Mouse (Mus musculus): ENCODE measurements around the gene Tll2.

The Tll2 gene

DNA sequence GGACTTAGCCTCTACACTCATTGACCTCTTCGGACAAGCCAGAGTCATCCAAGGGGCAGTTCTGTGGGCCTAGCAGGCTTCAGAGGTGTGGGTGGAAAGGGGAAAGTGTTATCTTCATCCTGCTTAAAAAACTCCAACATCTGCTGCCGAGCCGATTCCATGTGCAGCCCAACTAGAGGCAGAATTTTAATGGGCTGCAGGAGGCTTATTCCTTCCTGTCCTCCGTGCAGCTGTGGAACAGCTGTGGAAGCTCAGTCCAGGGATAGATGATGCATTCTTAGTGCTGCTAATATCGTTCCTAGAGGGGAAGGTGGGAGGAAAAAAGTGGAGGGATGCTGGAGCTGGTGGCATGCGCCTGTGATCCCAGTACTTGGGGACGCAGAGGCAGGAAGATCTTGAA, 52.0 kb downstream of the Tll2 start:
- no peak for DNase-seq

DNA sequence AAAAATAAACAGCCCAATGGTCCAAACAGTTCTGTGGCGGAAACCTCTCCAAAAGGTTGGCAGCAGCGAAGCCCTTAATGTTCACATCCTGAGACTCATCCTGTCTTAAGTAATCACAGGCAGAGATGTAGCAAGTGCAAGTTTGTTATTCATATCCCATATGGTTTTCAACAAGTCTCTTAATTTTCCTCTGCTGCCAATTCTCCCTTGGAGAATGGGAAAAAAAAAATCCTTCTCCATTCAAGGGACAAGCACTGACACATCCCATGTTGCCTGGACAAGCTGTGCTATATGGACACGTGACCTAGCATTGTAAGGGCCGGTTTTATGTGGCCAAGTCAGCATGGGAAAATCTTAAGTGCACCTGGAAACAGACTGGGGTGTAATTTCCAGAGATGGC, 54.2 kb downstream of the Tll2 start:
- no peak for DNase-seq

DNA sequence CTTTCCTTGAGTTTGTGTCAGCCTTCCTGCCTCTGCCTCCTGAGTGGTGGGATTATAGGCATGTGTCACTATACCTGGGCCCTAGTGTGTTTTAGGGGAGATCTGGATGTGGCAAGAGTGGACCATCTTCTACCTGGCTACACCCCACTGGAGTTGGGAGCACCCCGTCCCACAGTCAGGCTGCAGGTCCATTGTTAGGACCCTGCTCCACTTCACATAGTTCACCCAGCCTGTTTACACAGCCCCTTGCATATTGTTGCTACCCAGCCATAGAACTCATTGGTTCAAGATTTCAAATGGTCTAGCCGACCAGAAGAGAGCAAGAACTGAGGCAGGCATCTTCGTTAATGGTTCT, 54.6 kb downstream of the Tll2 start:
- DNase-seq, result no peak

DNA sequence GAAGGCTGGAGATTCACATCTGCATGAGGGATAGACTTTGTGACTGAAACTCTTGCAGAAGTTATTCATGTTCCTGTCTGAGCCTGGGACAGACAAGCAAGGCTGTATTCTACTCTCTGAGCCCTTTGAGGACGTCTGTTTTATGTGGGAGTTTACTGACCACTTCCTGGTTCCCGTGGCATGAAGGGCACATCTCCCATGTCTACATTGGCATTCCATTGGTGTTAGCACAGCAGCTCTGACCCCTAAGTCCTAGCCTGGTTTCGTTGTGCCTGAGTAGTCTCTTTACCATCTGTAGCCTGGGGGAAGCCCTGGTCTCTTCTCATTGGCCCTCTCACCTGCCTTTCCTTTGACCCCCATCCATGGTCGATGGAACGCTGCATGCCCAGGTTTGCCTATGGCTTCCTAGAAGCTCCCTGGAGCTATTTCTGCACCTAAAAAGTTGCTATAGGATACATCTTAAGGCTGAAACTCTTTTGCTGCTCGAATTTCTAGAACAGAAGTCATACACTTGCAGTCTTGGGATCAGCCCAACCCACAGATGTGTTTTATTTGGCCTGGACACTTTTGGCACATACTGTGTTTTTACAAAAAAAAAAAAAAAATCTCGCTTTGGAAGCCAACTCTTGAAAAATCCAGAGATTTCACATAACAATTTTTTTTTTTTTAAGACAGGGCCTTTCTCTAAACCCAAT, 55.2 kb downstream of the Tll2 start:
- DNase-seq, result no peak

DNA sequence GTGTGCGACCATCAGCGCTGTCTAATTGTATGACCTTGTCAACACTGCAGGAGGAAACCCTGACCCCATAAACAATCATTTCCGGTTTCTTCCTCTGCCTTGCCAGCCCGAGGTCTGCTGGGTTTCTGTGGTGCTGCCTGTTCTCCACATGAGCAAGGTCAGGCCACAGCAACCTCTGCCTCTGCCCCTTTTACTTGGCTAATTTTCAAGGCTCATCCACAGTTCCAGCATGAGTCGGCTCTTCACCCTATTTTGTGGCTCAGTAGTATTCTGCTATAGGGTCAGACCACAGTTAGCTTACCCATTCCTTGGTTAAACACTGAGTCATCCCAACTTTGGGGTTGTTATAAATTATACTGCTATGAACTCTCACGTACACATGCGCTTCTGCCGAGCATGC, 65.7 kb downstream of the Tll2 start:
- DNase-seq, result no peak

DNA sequence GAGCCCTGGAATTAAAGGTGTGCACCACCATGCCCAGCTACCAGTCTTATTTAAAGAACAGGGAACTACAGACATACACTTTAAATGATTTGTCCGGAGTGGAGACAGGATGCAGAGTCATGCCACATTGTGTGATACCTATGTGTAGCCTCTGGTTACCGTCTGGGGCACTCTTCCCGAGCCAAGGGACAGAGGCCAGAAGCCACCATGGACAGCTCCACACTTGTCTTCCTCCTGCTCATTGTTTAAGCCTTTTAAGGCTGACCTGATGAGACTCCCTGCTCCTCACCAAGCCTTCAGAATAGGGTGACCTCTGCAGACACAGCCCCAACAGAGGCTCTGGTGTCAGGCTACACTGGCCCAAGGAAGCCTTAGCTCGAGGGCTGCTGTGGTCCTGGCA, 67.0 kb downstream of the Tll2 start:
- no peak for DNase-seq

DNA sequence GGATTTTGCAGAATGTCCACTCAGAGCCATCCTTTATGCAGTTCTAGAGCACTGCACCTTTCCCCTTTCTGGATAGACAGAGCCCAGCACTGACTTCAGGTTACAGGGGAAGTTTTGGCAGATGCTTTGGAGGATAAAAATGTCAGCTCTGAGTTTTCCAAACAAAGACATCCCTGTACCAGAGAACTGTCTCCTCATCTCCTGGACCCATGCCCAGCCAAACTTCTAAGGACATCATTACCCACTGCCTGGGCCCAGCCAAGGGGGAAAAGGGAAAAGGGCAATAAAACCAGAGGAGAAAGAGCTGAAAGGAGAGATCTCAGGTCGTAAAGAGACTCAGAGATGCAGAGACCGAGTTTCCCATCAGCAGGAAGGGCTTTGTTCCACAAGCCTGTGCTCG, 83.6 kb downstream of the Tll2 start:
- DNase-seq, result no peak

DNA sequence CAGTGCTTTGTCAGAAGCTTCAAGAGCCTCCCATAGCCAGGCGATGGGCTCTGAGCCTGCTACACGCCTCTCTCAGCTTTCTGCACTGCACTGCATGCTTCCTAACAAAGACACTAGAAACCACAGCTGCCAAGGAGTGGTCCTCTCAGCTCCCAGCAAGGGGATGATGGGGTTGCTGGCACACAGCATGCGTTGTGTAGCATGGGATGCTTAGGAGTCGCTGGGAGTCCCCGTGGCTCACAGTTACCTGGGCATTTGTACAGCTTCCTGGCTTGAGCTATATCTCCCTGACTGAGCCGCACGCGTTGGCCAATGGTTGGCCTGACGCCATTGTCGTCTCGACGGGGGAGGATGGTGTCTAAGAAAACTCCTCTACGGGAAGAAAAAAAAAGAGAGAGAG, 86.7 kb downstream of the Tll2 start:
- no peak for DNase-seq

DNA sequence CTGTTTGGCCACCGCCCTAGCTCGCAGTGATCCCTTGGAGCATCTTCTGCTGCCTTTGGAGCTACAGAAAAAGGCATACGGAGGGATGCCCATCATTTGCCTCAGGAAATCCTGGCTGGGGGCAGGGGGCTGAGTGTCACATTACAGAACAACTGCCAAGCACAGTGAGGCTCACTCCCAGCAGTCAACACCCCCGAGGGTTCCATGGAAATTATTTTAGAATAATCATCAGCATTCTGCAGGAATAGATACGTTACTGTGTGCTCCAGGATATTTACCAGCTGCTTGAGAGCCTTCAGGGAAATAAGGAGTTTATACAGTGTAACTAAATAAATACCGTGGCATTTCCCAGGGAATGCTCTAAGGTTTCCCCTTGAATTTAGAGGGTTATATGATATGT, 88.3 kb downstream of the Tll2 start:
- DNase-seq, result no peak

DNA sequence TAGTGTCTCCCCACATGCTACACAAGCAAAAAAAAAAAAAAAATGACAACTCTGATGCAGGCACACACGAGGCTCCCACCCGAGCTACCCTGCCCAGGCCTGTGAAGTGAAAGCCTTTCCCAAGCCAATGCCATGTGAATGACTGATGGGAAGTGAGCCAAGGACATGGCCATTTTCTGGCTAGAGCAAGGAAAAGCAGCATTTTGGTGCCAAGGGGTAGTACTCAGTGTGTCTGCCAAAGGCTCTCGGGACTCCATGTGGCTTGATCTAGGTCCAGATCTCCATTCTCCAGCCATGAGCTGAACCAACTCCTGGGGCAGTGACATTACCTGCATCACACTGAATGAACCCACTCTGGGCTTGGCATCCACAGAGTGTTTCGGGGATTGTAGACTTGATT, 89.3 kb downstream of the Tll2 start:
- no peak for DNase-seq

DNA sequence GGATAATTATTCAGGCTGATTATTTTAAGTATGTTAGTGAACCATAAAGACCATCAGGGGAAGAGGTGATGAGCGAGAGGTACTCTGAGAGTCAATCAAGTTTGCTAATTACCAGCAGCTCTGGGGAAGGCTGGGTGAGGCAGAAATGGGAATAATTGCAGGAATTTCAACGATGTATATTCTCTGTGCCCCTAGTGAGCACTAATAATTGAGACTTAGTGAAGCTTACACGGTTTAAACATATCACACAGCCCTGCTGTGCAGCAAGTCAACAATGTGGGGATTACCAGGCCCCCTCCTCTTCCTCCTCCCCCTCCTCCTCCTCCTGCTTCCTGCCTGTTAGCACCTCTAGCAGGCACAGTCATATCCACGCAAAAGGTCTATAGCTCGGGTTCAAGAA, 92.0 kb downstream of the Tll2 start:
- no peak for DNase-seq

DNA sequence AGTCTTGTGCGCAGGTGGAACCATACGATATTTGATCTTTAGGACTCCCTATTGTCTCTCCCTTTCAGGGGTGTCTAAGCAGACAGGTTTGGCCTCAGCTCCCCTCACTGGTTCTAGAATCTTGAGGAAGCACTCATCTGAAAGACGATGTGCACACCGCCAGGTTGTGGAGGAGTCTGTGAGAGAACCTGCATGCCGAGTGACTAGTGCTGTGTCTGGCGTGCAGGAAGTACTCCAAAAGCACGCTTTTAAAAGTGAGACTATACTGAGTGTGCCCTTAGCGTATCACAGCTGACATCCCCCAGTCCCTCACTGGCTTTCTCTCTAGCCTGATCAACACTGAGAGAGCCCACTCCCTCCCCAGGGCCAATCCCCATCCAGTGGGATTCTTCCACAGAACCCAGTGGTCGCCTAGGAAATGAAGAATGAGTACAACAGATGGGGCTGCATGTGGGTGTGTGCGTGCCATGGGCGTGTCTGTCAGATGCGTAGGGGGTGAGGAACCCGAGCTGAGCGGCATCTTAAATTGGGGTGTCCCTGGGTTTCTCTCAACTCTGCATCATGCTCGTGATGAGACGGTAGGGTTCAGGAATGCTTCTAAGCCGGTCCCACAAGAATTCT, 92.6 kb downstream of the Tll2 start:
- DNase-seq, result no peak

DNA sequence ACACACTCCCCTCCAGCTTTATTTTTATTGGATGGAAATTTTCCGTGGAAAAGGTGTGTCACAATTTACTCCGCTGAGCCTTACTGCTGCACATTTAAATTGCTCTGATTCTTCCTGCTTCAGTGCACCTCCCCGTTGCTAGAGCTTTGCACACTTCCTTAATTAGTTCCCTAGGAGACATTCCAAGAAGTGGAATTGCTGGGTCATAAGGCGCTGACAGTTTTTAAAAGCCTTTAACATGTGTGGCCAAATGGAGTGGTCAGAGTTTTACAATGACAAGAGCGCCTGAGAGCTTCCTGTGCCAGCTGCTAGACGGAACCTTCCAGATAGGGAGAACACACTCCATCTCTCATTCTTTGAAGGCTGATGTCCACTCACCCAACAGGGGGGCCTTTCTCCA, 94.0 kb downstream of the Tll2 start:
- DNase-seq, result no peak

DNA sequence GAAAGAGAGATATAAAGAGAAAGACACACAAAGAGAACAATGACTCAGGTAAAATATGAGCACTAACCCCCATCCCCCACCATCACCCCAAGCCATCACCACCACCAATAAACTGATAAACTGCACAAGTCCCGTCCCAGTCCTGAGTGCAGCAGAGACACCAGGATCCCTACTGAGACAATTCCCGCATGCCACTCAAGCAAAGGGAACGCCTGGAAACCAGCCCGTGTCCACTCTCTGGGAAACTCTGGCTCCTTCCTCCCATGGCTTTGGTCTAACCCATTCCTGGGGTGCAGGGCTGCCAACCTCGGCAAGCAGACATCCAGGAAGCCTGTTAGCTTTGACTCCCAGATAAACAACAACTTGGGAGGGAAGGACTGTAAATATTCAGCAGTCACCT, 96.6 kb downstream of the Tll2 start:
- no peak for DNase-seq

DNA sequence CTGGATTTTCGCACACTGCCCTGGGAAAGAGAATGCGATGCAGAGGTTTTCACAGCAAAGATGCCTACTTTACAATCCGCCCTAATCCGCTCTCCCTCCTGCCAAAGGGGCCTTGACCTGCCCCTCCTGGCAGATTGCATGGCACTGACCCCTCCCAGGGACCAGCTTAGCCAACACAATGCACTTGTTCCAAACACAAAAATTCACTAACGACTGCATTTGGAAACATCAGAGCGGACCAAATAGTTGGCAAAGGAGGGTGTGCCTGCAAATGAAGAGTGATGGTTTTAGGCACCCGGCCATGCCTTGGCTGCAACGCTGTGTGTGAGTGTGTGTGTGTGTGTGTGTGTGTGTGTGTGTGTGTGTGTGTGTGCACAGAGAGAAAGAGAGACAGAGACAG, 97.1 kb downstream of the Tll2 start:
- DNase-seq, result peak; percentile 61

DNA sequence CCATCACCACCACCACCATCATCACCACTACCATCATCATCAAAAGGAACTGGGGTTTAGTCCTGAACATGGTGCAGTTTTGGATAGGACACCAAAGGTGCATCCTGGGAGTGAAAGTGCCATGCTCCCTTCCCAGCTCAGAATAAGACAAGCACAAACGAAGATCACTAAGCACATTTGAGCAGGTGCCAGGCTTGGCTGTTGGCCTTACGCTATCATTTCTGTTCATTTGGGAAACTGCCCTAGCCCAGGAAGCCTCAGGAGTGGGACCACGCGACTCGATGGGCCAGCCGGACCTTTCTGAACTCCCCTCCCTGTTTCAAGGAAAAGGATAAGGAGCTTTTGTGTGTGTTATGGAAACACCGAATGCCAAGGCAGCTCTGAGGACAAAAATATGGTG, 98.0 kb downstream of the Tll2 start:
- no peak for DNase-seq

DNA sequence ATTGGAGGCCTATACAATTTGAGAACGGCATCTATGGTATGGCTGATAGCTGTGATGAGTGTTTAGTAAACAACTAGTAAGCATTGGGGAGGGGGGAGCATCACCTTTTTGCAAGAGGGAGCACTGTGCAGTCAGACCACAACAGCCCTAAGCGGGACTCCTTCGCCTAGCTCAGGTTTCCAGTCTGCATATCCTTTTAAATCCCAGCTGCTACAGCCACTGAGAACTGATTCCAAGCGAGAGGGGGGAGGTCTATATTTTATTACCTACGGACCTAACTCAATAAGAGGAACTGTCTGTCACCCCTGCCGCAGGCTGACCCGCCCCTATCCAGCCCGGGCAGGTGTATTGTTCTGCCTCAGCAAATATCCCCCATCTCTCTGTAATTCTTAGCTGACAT, 99.1 kb downstream of the Tll2 start:
- DNase-seq, result no peak

DNA sequence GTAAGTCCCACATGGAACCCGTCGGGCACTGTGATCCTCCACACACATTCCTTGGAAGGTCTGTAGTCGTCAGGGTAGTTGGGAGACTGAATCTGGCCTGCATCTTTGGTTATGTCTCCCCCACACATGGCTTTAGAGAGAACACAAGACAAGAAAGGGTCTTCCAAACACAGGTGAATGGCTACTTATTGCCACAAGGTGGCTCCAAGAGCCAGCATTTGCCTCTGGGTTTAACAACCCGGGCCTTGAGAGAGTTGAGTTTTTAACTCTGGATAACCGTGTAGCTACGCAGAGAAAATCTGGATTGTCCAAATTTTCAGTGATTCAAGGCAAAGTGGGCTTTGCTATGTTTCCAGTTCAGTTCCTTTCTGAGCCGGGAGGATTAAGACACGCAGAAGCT, 101.7 kb downstream of the Tll2 start:
- peak; percentile 67 for DNase-seq

DNA sequence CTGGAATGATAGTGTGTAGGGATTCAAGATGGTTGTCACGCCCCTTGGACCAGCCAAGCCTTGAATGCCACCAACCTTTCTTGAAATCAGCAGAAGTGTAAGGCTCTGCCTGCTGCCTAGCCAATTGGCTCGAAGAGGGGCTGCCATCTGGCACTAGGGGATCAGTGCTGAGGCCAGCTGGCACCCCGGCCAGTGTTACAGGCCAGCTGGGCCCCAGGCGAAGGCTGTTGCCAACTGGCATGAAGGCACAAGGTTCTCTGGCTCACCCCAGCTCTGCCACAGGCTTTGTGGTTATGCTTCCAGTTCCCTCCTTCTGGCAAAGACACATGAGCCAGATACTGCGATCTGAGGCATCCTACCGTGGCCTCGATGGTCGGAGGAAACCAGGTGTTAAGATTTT, 105.2 kb downstream of the Tll2 start:
- DNase-seq, result peak; percentile 63

DNA sequence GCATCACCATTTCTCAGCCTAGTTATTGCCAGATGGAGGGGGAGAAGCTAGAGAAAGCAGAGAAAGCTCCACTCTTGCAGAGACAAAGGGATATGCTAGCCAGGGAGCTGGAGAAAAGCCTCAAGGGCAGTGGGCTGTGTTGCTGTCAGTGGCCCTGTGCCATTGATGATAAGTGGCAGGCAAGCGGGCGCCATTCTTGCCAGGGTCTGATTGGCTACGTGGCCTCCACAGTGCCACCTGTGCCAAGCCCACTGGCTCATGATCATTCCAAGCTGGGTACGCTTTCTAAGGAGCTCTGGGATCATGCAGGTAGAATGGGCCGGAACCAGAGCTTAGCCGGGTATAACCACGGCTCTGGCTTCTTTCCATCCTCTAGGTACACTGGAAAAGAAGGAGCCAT, 105.8 kb downstream of the Tll2 start:
- no peak for DNase-seq

DNA sequence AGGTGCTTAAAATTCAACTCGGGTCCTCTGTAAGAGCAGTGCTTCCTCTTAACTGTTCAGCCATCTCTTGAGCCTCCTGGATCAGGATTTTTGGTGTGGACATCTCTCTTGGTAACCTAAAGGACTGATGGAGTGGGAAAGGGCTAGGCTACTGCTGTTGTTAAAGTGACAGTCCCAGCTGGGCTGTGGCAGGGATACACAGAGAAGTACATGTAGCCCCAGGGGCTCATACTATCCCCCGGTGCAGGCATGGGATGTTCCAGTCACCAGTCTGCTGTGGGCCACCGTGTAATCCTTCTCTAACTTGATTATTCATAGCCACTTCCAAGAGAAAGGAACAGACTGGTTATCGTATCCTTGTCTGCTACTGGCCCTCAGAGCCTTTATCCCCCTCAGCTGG, 109.6 kb downstream of the Tll2 start:
- DNase-seq, result no peak

DNA sequence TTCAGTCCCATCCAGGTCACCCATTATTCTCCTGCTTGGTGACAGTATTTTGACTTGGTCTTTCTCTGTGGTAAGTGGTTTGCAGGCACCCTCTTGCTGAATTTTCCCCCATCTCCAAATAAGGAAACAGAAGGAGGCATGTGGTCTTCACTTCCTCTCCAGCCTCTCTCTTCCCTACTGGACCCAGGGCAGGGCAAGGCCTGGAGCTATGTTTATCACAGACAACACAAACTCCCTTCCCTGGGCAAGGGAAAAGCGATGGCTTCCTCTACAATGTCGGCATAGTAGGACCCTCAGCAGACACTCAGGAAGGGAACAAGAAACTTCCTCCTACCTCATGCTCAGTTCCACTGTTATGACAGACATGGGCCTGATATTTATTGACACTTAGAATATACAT, 114.7 kb downstream of the Tll2 start:
- DNase-seq, result no peak

DNA sequence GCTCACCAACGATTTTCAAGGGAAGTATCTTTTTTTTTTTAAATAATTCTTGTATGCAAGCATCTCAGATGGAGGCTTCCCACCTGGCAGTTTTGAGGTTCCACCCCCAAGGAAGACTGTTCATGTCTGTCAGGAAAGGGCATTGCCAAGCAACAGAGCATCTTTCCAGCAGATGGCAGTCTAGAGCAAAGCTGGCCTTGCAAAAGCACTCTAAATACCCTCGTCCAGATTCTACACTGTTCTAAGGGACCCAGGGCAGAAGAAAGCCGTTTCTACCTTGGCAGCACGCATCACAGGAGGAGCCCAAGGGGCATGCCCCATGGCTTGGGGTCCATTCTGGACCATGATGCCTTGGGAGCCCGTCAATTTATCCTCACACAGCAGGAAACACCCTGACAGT, 116.8 kb downstream of the Tll2 start:
- DNase-seq, result peak; percentile 83

DNA sequence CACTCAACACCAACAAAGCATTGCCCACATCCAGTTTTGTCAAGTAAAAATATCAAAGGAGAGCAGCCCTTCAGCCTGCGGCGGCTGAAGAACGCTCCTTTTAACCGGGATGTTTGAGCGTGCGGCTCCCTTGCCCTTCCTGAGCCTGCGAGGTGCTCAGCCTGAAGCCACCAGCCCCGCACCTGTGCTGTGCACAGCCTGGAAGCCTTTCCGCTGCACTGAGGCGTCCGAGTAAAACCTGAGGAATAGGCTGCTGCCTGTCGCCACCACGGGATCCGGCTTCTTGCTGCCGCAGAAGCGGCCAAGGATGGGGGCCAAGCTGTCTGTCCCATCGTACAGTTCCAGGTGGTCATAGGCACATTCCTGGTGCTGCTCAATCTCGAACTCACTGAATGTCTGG, 118.1 kb downstream of the Tll2 start:
- no peak for DNase-seq

DNA sequence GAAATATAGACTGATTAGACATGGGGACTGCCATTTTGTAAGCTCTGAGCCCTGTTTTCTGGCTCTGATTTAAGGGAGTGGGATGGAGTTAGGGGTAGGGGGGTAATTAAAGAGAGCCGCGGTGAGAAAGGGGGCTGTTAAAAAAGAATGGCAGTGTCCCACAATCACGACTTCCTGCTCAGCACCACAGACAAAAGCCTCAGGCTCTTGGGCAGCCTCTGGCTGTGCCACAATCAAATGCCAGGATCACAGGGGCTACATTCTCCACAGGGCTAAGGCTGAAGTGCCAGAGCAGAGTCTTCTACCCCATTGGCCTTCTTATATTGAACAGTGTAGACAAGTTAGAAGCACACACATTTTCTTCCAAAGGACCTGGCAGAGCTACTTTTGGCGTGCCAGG, 118.7 kb downstream of the Tll2 start:
- no peak for DNase-seq
